Mouse (Mus musculus) brain, adult 10 weeks (tissue): Measurements from ENCODE around the gene Cldn34c1. TPM values are rescaled to one million over a fixed set of nuclear protein-coding genes. Genes with fewer than 3 reads are reported as not detected.

Experiments used
- polyA plus RNA-seq: library from polyadenylated mRNA; stranded (reverse); fragments of 350-450 nt; fragmentation: Illumina TruSeq; extraction: RNeasy Lipid Tissue Mini Kit (QIAGEN cat#74804); gene quantifications from one replicate; pipeline ENCODE4 v1.2.3, GENCODE M21; 2015; ENCODE audit warnings: low read depth, low replicate concordance

The Cldn34c1 gene
- 9.4 TPM for polyA plus RNA-seq

GRCm38 (mm10) chrX:123103291-123104260 lies at the start of gene Cldn34c1:
Cldn34c1 (plus strand) TSS chrX:123103495.

GRCm38 (mm10) chrX:123222381-123222780 lies 119.1 kb downstream of the Cldn34c1 start, which contains the start of gene Srsx:
Srsx (minus strand) TSS chrX:123222481.

Other genes starting within 250 kb of the Cldn34c1 start
- gene Gm17521, start 73.8 kb upstream of the Cldn34c1 start, polyA plus RNA-seq, result not detected
- gene Srsx, start 119.0 kb downstream of the Cldn34c1 start, polyA plus RNA-seq, result not detected
- not detected for gene Gm17577, start 143.4 kb downstream of the Cldn34c1 start, polyA plus RNA-seq